Mouse (Mus musculus) C2C12 (cell line): Measurements from ENCODE around the gene Ager.

Experiments used
- CEBPB ChIP-seq: IDR thresholded peaks from one replicate; pipeline ENCODE4 v1.6.1; 2011; ENCODE audit warnings: low read depth, mild to moderate bottlenecking, control low read depth, moderate library complexity
- CTCF ChIP-seq: IDR thresholded peaks from one replicate; pipeline ENCODE4 v1.5.1; 2011; ENCODE audit not compliant: control insufficient read depth, insufficient read depth, insufficient read length
- USF1 ChIP-seq: IDR thresholded peaks from one replicate; pipeline ENCODE4 v1.6.1; 2011; ENCODE audit warnings: low read depth, mild to moderate bottlenecking, control low read depth, moderate library complexity

GRCm38 (mm10) chr17:34592581-34593549, 4.8 kb upstream of the Ager start:
- TF ChIP-seq CTCF (no peak), USF1 (no peak), CEBPB (no peak)
